Mouse (Mus musculus) c-Kit-positive CD71-positive TER-119-negative erythroid progenitor cells, embryonic 14.5 days (primary cell): ENCODE measurements around the gene Myh9.

ENCODE experiments used
- DNase-seq: peaks from one replicate; pipeline ENCODE4 v3.0.0-alpha.2; 2013; ENCODE audit warnings: low read depth

Gene Myh9

GRCm38 (mm10) chr15:77806565-77807263, 35.3 kb downstream of the Myh9 start:
- no peak for DNase-seq

GRCm38 (mm10) chr15:77805657-77806056, 36.3 kb downstream of the Myh9 start:
- DNase-seq, result no peak

- no peak for DNase-seq
Observed at GRCm38 (mm10) chr15:77804949-77805348, 37.0 kb downstream of the Myh9 start.

- DNase-seq, result no peak
Observed at GRCm38 (mm10) chr15:77804460-77804859, 37.5 kb downstream of the Myh9 start.

- no peak for DNase-seq
Observed at GRCm38 (mm10) chr15:77803747-77804146, 38.2 kb downstream of the Myh9 start.

GRCm38 (mm10) chr15:77802992-77803391, 39.0 kb downstream of the Myh9 start:
- no peak for DNase-seq

- DNase-seq, result no peak
Observed at GRCm38 (mm10) chr15:77801188-77801587, 40.8 kb downstream of the Myh9 start.

- no peak for DNase-seq
Observed at GRCm38 (mm10) chr15:77800511-77800910, 41.5 kb downstream of the Myh9 start.

GRCm38 (mm10) chr15:77799491-77800474, 42.2 kb downstream of the Myh9 start:
- no peak for DNase-seq

GRCm38 (mm10) chr15:77798664-77799490, 43.1 kb downstream of the Myh9 start:
- DNase-seq, result no peak

- DNase-seq, result no peak
Observed at GRCm38 (mm10) chr15:77797609-77798411, 44.2 kb downstream of the Myh9 start.

- DNase-seq, result no peak
Observed at GRCm38 (mm10) chr15:77796409-77797035, 45.5 kb downstream of the Myh9 start.

GRCm38 (mm10) chr15:77794908-77795356, 47.0 kb downstream of the Myh9 start:
- no peak for DNase-seq

GRCm38 (mm10) chr15:77794138-77794907, 47.7 kb downstream of the Myh9 start:
- DNase-seq, result no peak

GRCm38 (mm10) chr15:77793554-77793953, 48.4 kb downstream of the Myh9 start:
- no peak for DNase-seq

- DNase-seq, result no peak
Observed at GRCm38 (mm10) chr15:77793094-77793493, 48.9 kb downstream of the Myh9 start.

- no peak for DNase-seq
Observed at GRCm38 (mm10) chr15:77792056-77792455, 49.9 kb downstream of the Myh9 start.

GRCm38 (mm10) chr15:77790656-77791405, 51.1 kb downstream of the Myh9 start:
- DNase-seq, result no peak

GRCm38 (mm10) chr15:77789186-77789585, 52.8 kb downstream of the Myh9 start:
- no peak for DNase-seq
